ENCODE assay signal across 13 mouse cellular contexts in the genomic region with DNA sequence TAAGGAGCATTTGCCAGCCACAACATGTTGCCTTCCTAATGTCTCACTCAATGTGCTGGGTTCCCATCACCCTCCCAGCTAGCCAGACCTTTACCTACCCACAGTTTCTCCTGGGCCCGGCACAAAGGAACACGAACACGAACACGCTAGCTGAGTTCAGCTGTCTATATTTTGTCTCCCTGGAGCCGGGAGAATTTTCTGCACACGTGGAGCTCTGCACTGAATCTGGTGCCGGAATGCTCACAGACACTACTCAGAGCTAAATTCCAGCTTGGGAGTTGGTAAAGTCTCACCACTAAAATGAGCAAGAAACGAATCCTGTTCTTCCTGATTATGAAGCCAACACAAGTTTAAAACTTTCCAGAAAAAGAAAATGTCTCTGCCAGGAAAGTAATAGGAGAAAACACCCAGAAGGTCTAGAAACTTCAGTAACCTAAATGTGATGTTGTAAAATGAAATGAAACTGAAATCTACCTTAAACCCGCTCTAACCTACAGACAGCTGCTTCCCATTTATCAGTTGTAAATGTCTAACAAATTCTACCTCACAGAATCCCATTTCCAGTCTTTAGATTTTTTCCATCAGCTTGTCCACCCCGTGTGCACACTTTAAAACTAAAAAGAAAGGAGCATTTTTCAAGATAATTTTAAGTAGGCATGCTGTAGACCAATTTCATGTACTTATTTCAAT. TPM values are rescaled to one million over a fixed set of nuclear protein-coding genes. Genes with fewer than 3 reads are reported as not detected.
DNase-seq lines count a peak whose midpoint lies in the region; ATAC-seq and TF ChIP-seq lines count a peak whose summit lies in the region.
"Had no signal": no experiment of that assay in that cellular context is flagged by ENCODE, and none has a peak within 500 bp of the region (broad histone marks: within the 10 kb centered on the region; RNA-seq: fewer than 3 reads in every experiment).

No protein-coding gene starts in this region.

- no peak for TF ChIP-seq CTCF in lung, embryonic 14.5 days (IDR thresholded peaks at IDR 0.05; ENCODE audit: low read depth)

- no peaks in the 10 kb centered on the region for H3K9me3 ChIP-seq in heart, embryonic 12.5 days (replicated peaks)
- no peaks in the 10 kb centered on the region for H3K9me3 ChIP-seq in heart, embryonic 10.5 days
- H3K9me3 ChIP-seq in lung, embryonic 14.5 days (ENCODE audit: low read depth, low read length) = no peaks in the 10 kb centered on the region
- no peaks in the 10 kb centered on the region for H3K9me3 ChIP-seq in limb, embryonic 10.5 days (replicated peaks)
- H3K9me3 ChIP-seq: hindbrain, embryonic 10.5 days had no signal

- H3K27me3 ChIP-seq in heart, embryonic 12.5 days (replicated peaks) = no peaks in the 10 kb centered on the region
- H3K27me3 ChIP-seq in heart, embryonic 10.5 days (ENCODE audit: insufficient read depth, poor library complexity, severe bottlenecking) = no peaks in the 10 kb centered on the region
- no peaks in the 10 kb centered on the region for H3K27me3 ChIP-seq in lung, embryonic 14.5 days (ENCODE audit: insufficient read depth, low read length)
- no peaks in the 10 kb centered on the region for H3K27me3 ChIP-seq in limb, embryonic 10.5 days (ENCODE audit: low read depth, poor library complexity, severe bottlenecking)

- H3K4me1 ChIP-seq in heart, embryonic 12.5 days (replicated peaks) = peaks cover 16% of the 10 kb centered on the region
- 0 out of 2 replicates have a peak, but pooled peaks cover 3% of the 10 kb centered on the region for H3K4me1 ChIP-seq in heart, embryonic 10.5 days
- 0 out of 2 replicates have a peak, but pooled peaks cover 5% of the 10 kb centered on the region for H3K4me1 ChIP-seq in lung, embryonic 14.5 days (ENCODE audit: insufficient read depth)
- peaks cover 25% of the 10 kb centered on the region for H3K4me1 ChIP-seq in limb, embryonic 10.5 days

- H3K27ac ChIP-seq in heart, embryonic 12.5 days (ENCODE audit: poor library complexity, severe bottlenecking) = peak overlapping the region; percentile 26; the same call in 1 of the 2 replicates
- H3K27ac ChIP-seq in heart, embryonic 10.5 days = no peak overlapping the region
- peak overlapping the region; percentile 19; the same call in 1 of the 2 replicates for H3K27ac ChIP-seq in lung, embryonic 14.5 days (ENCODE audit: low read depth)
- peak overlapping the region; percentile 68; the same call in 1 of the 2 replicates for H3K27ac ChIP-seq in limb, embryonic 10.5 days

- no peak for DNase-seq in heart, embryonic 10.5 days (ENCODE audit: low spot score)
- DNase-seq in lung, embryonic 14.5 days = no peak
- DNase-seq in lung, postnatal 10 days = no peak
- no peak for DNase-seq in limb, embryonic 10.5 days (ENCODE audit: low spot score)
- DNase-seq in yolk sac, embryonic 10.5 days (ENCODE audit: low spot score) = peak; percentile 12
- DNase-seq in cerebellum, adult 9-10 months = no peak
- no peak for DNase-seq in adrenal gland, postnatal 10 days
- DNase-seq: cerebellum, postnatal 36 days; kidney, adult 8-10 months had no signal

- H3K4me2 ChIP-seq in heart, embryonic 12.5 days = no peak overlapping the region; the same call in 1 of the 2 replicates
- H3K4me2 ChIP-seq in lung, embryonic 14.5 days = no peak overlapping the region

- peaks cover 11% of the 10 kb centered on the region for H3K36me3 ChIP-seq in heart, embryonic 12.5 days
- H3K36me3 ChIP-seq in heart, embryonic 10.5 days = peaks cover 10% of the 10 kb centered on the region
- peaks cover 14% of the 10 kb centered on the region; the same call in 1 of the 2 replicates for H3K36me3 ChIP-seq in lung, embryonic 14.5 days (ENCODE audit: insufficient read depth)
- H3K36me3 ChIP-seq in limb, embryonic 10.5 days = peaks cover 17% of the 10 kb centered on the region

- H3K9ac ChIP-seq in heart, embryonic 12.5 days = no peak overlapping the region
- H3K9ac ChIP-seq in lung, embryonic 14.5 days = no peak overlapping the region

- no peak for ATAC-seq in heart, embryonic 12.5 days (ENCODE audit: insufficient number of reproducible peaks, low FRiP score)
- ATAC-seq in lung, embryonic 14.5 days (ENCODE audit: insufficient read depth) = no peak
- ATAC-seq: forebrain, embryonic 16.5 days; lung, postnatal 0 days had no signal

- no peak overlapping the region for H3K4me3 ChIP-seq in heart, embryonic 12.5 days
- H3K4me3 ChIP-seq in heart, embryonic 10.5 days = no peak overlapping the region
- no peak overlapping the region for H3K4me3 ChIP-seq in lung, embryonic 14.5 days (ENCODE audit: low read depth, low read length)
- H3K4me3 ChIP-seq in limb, embryonic 10.5 days = no peak overlapping the region
- H3K4me3 ChIP-seq: hindbrain, embryonic 10.5 days had no signal

- WGBS in heart, embryonic 12.5 days = 57% methylated on average over 10 of the region's 10 CpGs
- 72% methylated on average over 10 of the region's 10 CpGs for WGBS in heart, embryonic 10.5 days
- WGBS in lung, embryonic 14.5 days = 67% methylated on average over 10 of the region's 10 CpGs
- 78% methylated on average over 10 of the region's 10 CpGs for WGBS in limb, embryonic 10.5 days

RNA-seq across cellular contexts. Expression of gene Dse, which starts 20.8 kb away (rescaled TPM):
- polyA plus RNA-seq in heart, embryonic 12.5 days (2016; fragmentation: Nextera tagmentation; extraction: Ambion mirVana) = 19.9 and 22.0 TPM in 2 replicates
- polyA plus RNA-seq in heart, embryonic 10.5 days (2016; fragmentation: Nextera tagmentation; extraction: Ambion mirVana) = 20.9 and 22.8 TPM in 2 replicates
- 40.9 and 41.4 TPM in 2 replicates for polyA plus RNA-seq in lung, embryonic 14.5 days (2014; fragmentation: Nextera tagmentation; extraction: Ambion mirVana)
- 26.7 and 35.2 TPM in 2 replicates for polyA plus RNA-seq in limb, embryonic 10.5 days (2016; fragmentation: Nextera tagmentation; extraction: Ambion mirVana)
- 10 to 100 TPM; 13.1 to 13.9 TPM for total RNA-seq in adrenal gland, postnatal 10 days (2021)

RNA-seq across cellular contexts. Expression of gene Calhm6, which starts 58.9 kb away (rescaled TPM):
- polyA plus RNA-seq in heart, embryonic 12.5 days (2016; fragmentation: Nextera tagmentation; extraction: Ambion mirVana) = 0.64 and 0.78 TPM in 2 replicates
- polyA plus RNA-seq in heart, embryonic 10.5 days (2016; fragmentation: Nextera tagmentation; extraction: Ambion mirVana) = 0.48 and 0.88 TPM in 2 replicates
- 1.2 and 1.5 TPM in 2 replicates for polyA plus RNA-seq in lung, embryonic 14.5 days (2014; fragmentation: Nextera tagmentation; extraction: Ambion mirVana)
- 0.69 and 0.95 TPM in 2 replicates for polyA plus RNA-seq in limb, embryonic 10.5 days (2016; fragmentation: Nextera tagmentation; extraction: Ambion mirVana)
- 1 to 10 TPM; 1.4 to 2.5 TPM for total RNA-seq in adrenal gland, postnatal 10 days (2021)
